Mouse (Mus musculus) limb, embryonic 14.5 days (tissue): ENCODE data around the gene Gm10961. TPM values are rescaled to one million over a fixed set of nuclear protein-coding genes. Genes with fewer than 3 reads are reported as not detected.

ENCODE experiments used
- ATAC-seq: fragments of 200-750 bp; cut with Nextera tagmentation; 2 replicates; pipeline ENCODE4 v1.8.0; 2017; ENCODE audit warnings: low read depth, moderate number of reproducible peaks, moderate TSS enrichment; ENCODE audit not compliant: low FRiP score
- DNase-seq: peaks from one replicate; pipeline ENCODE4 v3.0.0-alpha.2; 2015; ENCODE audit warnings: low spot score
- H3K27ac ChIP-seq: fragments of 300-500 bp; sonication (generic); replicated peaks from 2 replicates; pipeline ENCODE4 v1.5.1; 2014; ENCODE audit warnings: low read depth, mild to moderate bottlenecking, low read length, moderate library complexity, mixed read lengths
- H3K27me3 ChIP-seq: fragments of 300-500 bp; sonication (generic); 2 replicates; pipeline ENCODE4 v1.6.1; 2014; ENCODE audit warnings: low read length, mixed read lengths; ENCODE audit not compliant: control insufficient read depth, insufficient read depth
- H3K36me3 ChIP-seq: fragments of 300-500 bp; sonication (generic); 2 replicates; pipeline ENCODE4 v1.6.1; 2014; ENCODE audit warnings: mild to moderate bottlenecking, low read length, moderate library complexity, mixed read lengths; ENCODE audit not compliant: control insufficient read depth, insufficient read depth
- H3K4me1 ChIP-seq: fragments of 300-500 bp; sonication (generic); 2 replicates; pipeline ENCODE4 v1.6.1; 2014; ENCODE audit warnings: antibody characterized with exemption, low read length, mixed read lengths; ENCODE audit not compliant: control insufficient read depth, insufficient read depth
- H3K4me2 ChIP-seq: fragments of 300-500 bp; sonication (generic); replicated peaks from 2 replicates; pipeline ENCODE4 v1.6.1; 2014; ENCODE audit warnings: low read depth, mild to moderate bottlenecking, low read length, moderate library complexity; ENCODE audit not compliant: severe bottlenecking
- H3K4me3 ChIP-seq: fragments of 300-500 bp; sonication (generic); replicated peaks from 2 replicates; pipeline ENCODE4 v1.5.1; 2014; ENCODE audit warnings: low read length
- H3K9ac ChIP-seq: fragments of 300-500 bp; sonication (generic); 2 replicates; pipeline ENCODE4 v1.6.1; 2014; ENCODE audit warnings: mild to moderate bottlenecking, low read depth, low read length, moderate library complexity; ENCODE audit not compliant: severe bottlenecking
- H3K9me3 ChIP-seq: fragments of 300-500 bp; sonication (generic); 2 replicates; pipeline ENCODE4 v1.6.1; 2016; ENCODE audit warnings: low read length; ENCODE audit not compliant: control insufficient read depth
- POLR2A ChIP-seq: fragments of 200-500 bp; IDR thresholded peaks from 2 replicates; pipeline ENCODE4 v1.8.0; 2012; ENCODE audit warnings: inconsistent platforms, mild to moderate bottlenecking, moderate library complexity, borderline replicate concordance; ENCODE audit not compliant: insufficient read depth, insufficient read length; ENCODE audit errors: extremely low read depth
- WGBS: fragments of 180-500 bp; shearing (Covaris S2); extraction: QIAGEN DNeasy Blood & Tissue Kit; methylation state at CpG from one replicate; pipeline ENCODE4 v1.1.7; 2014; 5-methylcytosine and 5-hydroxymethylcytosine counted together
- polyA plus RNA-seq, 2 experiments: library from polyadenylated mRNA; depleted of rRNA in 1 of 2; stranded (reverse) in 1 of 2; unstranded in 1 of 2; fragments of >200 nt; fragmentation: Nextera tagmentation in 1 of 2; extraction: Ambion mirVana in 1 of 2; gene quantifications; 2 replicates each; pipeline versions ENCODE4 v1.2.1 to v1.2.3; 2012 to 2014

The Gm10961 gene
- polyA plus RNA-seq, 2 experiments = not detected

DNA sequence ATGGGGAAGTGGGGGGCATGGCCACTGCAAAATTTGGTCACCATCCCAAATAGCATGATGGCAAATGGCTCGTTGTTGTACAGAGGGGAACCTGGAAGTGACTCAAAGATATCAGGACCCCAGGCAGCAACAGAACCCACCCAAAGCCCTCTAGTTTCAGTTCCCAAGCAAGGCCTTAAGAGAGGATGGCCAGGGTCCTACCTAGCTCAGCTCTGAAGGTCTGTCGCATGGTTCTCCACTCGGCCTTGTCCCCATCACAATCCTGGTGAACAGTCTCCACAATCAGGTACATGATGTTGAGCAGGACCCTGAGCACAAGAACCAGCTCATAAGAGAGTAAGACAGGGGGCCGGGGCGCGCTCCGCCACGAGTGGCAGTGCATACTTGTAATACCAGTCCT is 6.7 kb upstream of the Gm10961 start:
- WGBS = 96% methylated on average over 8 of the region's 8 CpGs
- DNase-seq (no peak), ATAC-seq (no peak)
- Histone ChIP-seq H3K27ac (no peak overlapping the region), H3K9me3 (no peaks in the 10 kb centered on the region), H3K4me1 (no peaks in the 10 kb centered on the region), H3K27me3 (no peaks in the 10 kb centered on the region), H3K9ac (no peak overlapping the region), H3K4me2 (no peak overlapping the region), H3K36me3 (peaks cover 94% of the 10 kb centered on the region), H3K4me3 (no peak overlapping the region)
- no peak for TF ChIP-seq POLR2A

DNA sequence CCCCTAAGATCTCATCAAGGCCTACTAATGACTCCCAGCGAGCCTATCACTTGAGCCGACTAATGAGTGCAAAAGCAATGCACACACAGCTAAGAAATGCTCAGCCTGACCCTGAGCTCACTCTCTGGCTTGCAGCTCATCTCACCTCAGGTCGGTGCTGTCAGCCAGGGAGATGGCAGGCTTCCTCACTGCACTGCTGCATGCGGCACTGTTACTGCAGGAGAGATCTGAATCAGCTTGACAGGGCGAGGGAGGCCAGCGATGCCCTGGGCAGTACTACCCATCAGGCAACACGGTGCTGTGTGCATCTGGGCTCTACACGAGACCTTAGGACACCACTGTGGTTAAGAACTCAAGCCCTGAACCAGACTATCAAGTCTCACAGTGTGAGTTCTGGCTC is 5.6 kb upstream of the Gm10961 start:
- Histone ChIP-seq H3K4me1 (peaks cover 5% of the 10 kb centered on the region), H3K9ac (no peak overlapping the region), H3K9me3 (no peaks in the 10 kb centered on the region), H3K27ac (no peak overlapping the region), H3K36me3 (peaks cover 90% of the 10 kb centered on the region), H3K27me3 (no peaks in the 10 kb centered on the region), H3K4me3 (no peak overlapping the region), H3K4me2 (no peak overlapping the region)
- ATAC-seq (no peak), DNase-seq (no peak)
- 93% methylated on average over 8 of the region's 8 CpGs for WGBS
- no peak for TF ChIP-seq POLR2A

DNA sequence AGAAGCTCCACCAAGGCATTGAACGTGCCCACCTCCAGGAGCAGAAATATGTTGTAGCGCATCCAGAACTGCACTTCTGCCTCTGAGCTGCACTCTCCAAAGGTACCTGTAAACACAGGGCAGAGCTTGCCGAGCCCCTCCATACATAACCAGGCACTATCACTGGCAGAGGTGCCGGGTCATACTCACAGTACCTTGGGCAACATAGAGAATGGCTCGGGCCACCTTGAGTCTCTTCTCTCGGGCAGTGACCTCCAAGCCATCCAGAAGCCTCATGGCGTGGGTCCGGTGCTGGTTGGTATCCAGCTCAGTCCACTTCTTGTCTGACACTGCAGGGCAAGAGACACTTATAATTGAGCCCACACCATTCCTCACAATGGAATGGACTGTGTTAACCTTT is 4.4 kb upstream of the Gm10961 start:
- Histone ChIP-seq H3K27ac (no peak overlapping the region), H3K27me3 (no peaks in the 10 kb centered on the region), H3K9me3 (no peaks in the 10 kb centered on the region), H3K4me2 (no peak overlapping the region), H3K4me3 (no peak overlapping the region), H3K9ac (no peak overlapping the region), H3K4me1 (peaks cover 5% of the 10 kb centered on the region), H3K36me3 (peaks cover 78% of the 10 kb centered on the region)
- no peak for TF ChIP-seq POLR2A
- 96% methylated on average over 8 of the region's 8 CpGs for WGBS
- DNase-seq (no peak), ATAC-seq (no peak)

DNA sequence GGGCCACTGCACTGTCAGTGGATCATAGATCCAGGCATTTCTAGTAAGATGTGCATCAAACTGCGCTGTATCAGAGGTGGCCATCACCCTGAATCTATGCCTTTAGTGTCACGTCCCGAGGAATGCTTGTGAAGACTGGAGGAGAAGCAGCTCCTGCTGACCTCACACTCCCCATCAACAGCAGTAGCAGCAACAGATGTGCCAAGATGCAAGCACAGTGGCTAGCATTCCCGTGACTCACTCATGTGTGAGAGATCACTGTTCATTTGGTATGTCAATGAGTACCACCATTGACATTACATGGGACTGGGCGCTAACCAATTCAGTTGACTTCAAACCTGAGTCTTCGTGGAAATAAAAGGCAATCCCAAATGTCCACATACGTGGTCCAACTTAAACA is 3.5 kb upstream of the Gm10961 start:
- no peak overlapping the region for H3K4me2 ChIP-seq
- TF ChIP-seq POLR2A = no peak
- 92% methylated on average over 7 of the region's 7 CpGs for WGBS
- H3K4me1 ChIP-seq = peaks cover 7% of the 10 kb centered on the region
- no peak for DNase-seq
- H3K27ac ChIP-seq = no peak overlapping the region
- H3K27me3 ChIP-seq = no peaks in the 10 kb centered on the region
- no peak for ATAC-seq
- peaks cover 69% of the 10 kb centered on the region for H3K36me3 ChIP-seq
- no peak overlapping the region for H3K9ac ChIP-seq
- H3K9me3 ChIP-seq = no peaks in the 10 kb centered on the region
- H3K4me3 ChIP-seq = no peak overlapping the region

DNA sequence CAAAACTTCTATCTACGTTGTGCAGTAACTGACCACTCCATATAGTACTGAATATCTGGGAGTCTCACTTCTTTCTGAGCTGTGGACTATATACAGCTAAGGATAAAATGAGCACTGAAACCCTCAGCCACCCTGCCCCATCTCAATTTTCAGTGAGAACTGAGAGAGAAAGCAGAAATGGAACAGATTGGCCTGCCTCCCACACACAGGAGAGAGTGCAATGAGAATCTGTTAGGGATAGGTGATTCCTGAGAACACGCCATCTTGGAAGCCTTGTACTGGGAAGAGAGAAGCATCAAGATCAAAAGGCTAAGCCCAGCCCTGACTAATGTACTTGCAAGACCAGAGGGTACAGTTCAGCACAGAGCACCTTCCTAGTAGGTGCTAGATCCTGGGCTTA is 2.6 kb upstream of the Gm10961 start:
- no peak for DNase-seq
- Histone ChIP-seq H3K9ac (no peak overlapping the region), H3K4me3 (no peak overlapping the region), H3K9me3 (no peaks in the 10 kb centered on the region), H3K4me2 (no peak overlapping the region), H3K27ac (no peak overlapping the region), H3K36me3 (peaks cover 60% of the 10 kb centered on the region), H3K27me3 (no peaks in the 10 kb centered on the region), H3K4me1 (peaks cover 7% of the 10 kb centered on the region)
- 92% methylated on average over 2 of the region's 2 CpGs for WGBS
- ATAC-seq = no peak
- TF ChIP-seq POLR2A = no peak

DNA sequence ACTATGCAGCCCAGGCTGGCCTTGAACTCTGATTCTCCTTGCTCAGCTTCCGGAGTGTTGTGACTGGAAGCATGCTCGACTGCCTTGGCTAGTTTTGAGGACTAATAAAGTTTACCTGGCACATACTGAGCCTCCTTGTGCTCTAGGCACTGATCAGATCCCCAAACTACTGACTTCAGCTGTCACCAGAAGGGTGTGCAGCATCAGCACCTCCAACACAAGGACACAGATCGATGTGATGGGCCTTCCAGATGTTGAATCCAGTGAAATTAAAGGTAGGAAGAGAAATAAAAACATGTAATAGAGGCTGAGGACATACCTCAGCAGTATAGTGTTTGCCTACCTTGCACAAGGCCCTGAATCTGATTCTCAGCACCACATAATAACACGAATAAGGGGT is 1.7 kb upstream of the Gm10961 start:
- Histone ChIP-seq H3K4me3 (no peak overlapping the region), H3K4me2 (no peak overlapping the region), H3K27me3 (no peaks in the 10 kb centered on the region), H3K9ac (no peak overlapping the region), H3K36me3 (peaks cover 51% of the 10 kb centered on the region), H3K27ac (no peak overlapping the region), H3K9me3 (no peaks in the 10 kb centered on the region), H3K4me1 (peaks cover 7% of the 10 kb centered on the region)
- ATAC-seq (no peak), DNase-seq (no peak)
- 91% methylated on average over 4 of the region's 4 CpGs for WGBS
- TF ChIP-seq POLR2A = no peak
